Mouse (Mus musculus) lung, postnatal 0 days (tissue): ENCODE measurements at regions not wholly inside any gene's neighbourhood (a gene's known extent, or its start where the extent isn't known, plus 50 kb on each side); places are given as distances from the start of the nearest gene placed in this dataset.

Experiments used
- ATAC-seq: fragments of 200-750 bp; cut with Nextera tagmentation; 2 replicates; pipeline ENCODE4 v1.8.0; 2017; ENCODE audit warnings: moderate library complexity
- DNase-seq: peaks from one replicate; pipeline ENCODE4 v3.0.0-alpha.2; 2016; ENCODE audit warnings: low spot score
- H3K27ac ChIP-seq: fragments of 300-500 bp; sonication (generic); 2 replicates; pipeline ENCODE4 v1.5.1; 2014; ENCODE audit warnings: antibody characterized with exemption, mild to moderate bottlenecking, low read length, mixed read lengths
- H3K27me3 ChIP-seq: fragments of 300-500 bp; sonication (generic); replicated peaks from 2 replicates; pipeline ENCODE4 v1.6.1; 2014; ENCODE audit warnings: low read length, mixed read lengths; ENCODE audit not compliant: insufficient read depth
- H3K36me3 ChIP-seq: fragments of 300-500 bp; sonication (generic); 2 replicates; pipeline ENCODE4 v1.6.1; 2014; ENCODE audit warnings: low read length, mixed read lengths; ENCODE audit not compliant: insufficient read depth
- H3K4me1 ChIP-seq: fragments of 300-500 bp; sonication (generic); 2 replicates; pipeline ENCODE4 v1.6.1; 2014; ENCODE audit warnings: antibody characterized with exemption, low read depth, low read length, mixed read lengths; ENCODE audit not compliant: insufficient read depth
- H3K4me2 ChIP-seq: fragments of 300-500 bp; sonication (generic); replicated peaks from 2 replicates; pipeline ENCODE4 v1.6.1; 2014; ENCODE audit warnings: low read depth, mild to moderate bottlenecking, low read length, moderate library complexity, mixed read lengths
- H3K4me3 ChIP-seq: fragments of 300-500 bp; sonication (generic); 2 replicates; pipeline ENCODE4 v1.5.1; 2014; ENCODE audit warnings: low read depth, low read length
- H3K9ac ChIP-seq: fragments of 300-500 bp; sonication (generic); replicated peaks from 2 replicates; pipeline ENCODE4 v1.6.1; 2014; ENCODE audit warnings: low read depth, mild to moderate bottlenecking
- H3K9me3 ChIP-seq: fragments of 300-500 bp; sonication (generic); 2 replicates; pipeline ENCODE4 v1.6.1; 2016; ENCODE audit warnings: low read length, mixed read lengths
- CTCF ChIP-seq: IDR thresholded peaks from 2 replicates; pipeline ENCODE4 v1.5.1; 2016; ENCODE audit warnings: antibody characterized with exemption, mild to moderate bottlenecking
- EP300 ChIP-seq: IDR thresholded peaks from 2 replicates; pipeline ENCODE4 v1.6.1; 2016; ENCODE audit warnings: antibody characterized with exemption, mild to moderate bottlenecking, control low read depth
- WGBS: fragments of 180-500 bp; shearing (Covaris S2); extraction: QIAGEN DNeasy Blood & Tissue Kit; methylation state at CpG from one replicate; pipeline ENCODE4 v1.1.7; 2014; 5-methylcytosine and 5-hydroxymethylcytosine counted together

- TF ChIP-seq CTCF (peak; percentile 35; the same call in 1 of the 2 replicates), EP300 (no peak)
- no peaks in the 10 kb centered on the region for H3K9me3 ChIP-seq
- no peaks in the 10 kb centered on the region for H3K4me1 ChIP-seq
- 79% methylated on average over 5 of the region's 5 CpGs for WGBS
- H3K36me3 ChIP-seq = no peaks in the 10 kb centered on the region
- no peak overlapping the region for H3K4me3 ChIP-seq
- no peaks in the 10 kb centered on the region for H3K27me3 ChIP-seq
- no peak overlapping the region for H3K9ac ChIP-seq
- DNase-seq = no peak
- ATAC-seq = no peak
- no peak overlapping the region for H3K27ac ChIP-seq
- H3K4me2 ChIP-seq = no peak overlapping the region
Measured at GRCm38 (mm10) chr12:13707747-13708146, 438.8 kb downstream of the Nbas start.

GRCm38 (mm10) chr12:13706510-13706909 is 437.6 kb downstream of the Nbas start:
- Histone ChIP-seq H3K4me1 (no peaks in the 10 kb centered on the region), H3K4me2 (no peak overlapping the region), H3K4me3 (no peak overlapping the region), H3K9ac (no peak overlapping the region), H3K27ac (no peak overlapping the region), H3K36me3 (no peaks in the 10 kb centered on the region), H3K9me3 (no peaks in the 10 kb centered on the region), H3K27me3 (no peaks in the 10 kb centered on the region)
- no peak for TF ChIP-seq EP300
- no peak for TF ChIP-seq CTCF
- 63% methylated on average over 4 of the region's 4 CpGs for WGBS
- no peak for ATAC-seq
- DNase-seq = no peak

DNA sequence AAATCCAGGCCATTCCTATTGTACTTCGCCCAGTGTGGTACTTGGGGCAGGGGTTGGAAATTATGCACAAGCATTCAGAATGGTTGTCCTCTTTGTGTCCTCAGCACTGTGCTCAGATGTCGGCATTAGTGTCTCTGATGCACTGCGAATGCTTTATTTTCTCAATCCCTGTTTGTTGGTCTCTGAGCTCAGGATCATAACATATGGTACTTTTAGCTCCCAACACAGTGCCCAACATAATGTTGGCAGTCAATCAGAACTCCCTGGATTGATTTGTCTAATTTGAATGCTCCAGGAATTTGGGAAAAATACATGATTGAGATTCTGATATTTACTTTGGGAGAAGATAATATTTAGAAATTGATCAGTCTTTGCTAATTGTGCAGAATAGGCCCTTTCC is 434.7 kb downstream of the Nbas start:
- 91% methylated on average over 3 of the region's 3 CpGs for WGBS
- Histone ChIP-seq H3K36me3 (no peaks in the 10 kb centered on the region), H3K4me2 (no peak overlapping the region), H3K27ac (no peak overlapping the region), H3K4me3 (no peak overlapping the region), H3K9me3 (no peaks in the 10 kb centered on the region), H3K4me1 (no peaks in the 10 kb centered on the region), H3K27me3 (no peaks in the 10 kb centered on the region), H3K9ac (no peak overlapping the region)
- DNase-seq (no peak), ATAC-seq (no peak)
- TF ChIP-seq CTCF (no peak), EP300 (no peak)

DNA sequence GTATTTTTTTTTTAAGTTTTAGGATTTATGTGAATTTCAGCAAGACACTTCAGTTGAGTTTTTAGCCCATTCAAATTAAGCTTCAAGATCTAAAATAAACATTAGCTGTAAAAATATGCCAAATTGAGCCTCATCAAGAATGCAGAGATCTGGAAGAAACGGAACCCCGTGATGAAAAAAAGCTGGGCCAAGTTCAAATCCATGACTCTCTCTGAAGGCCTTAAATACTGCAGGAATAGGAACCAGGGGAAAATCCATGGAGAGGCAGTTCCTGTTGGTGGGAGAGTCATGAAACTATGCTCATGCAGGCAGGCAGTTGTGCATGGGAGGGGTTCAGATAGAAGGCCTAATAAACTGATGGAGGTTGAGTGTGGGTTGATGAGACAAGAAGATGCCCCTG is 430.9 kb downstream of the Nbas start:
- WGBS = 38% methylated on average over 2 of the region's 2 CpGs
- ATAC-seq (no peak), DNase-seq (no peak)
- H3K9me3 ChIP-seq = no peaks in the 10 kb centered on the region
- H3K4me2 ChIP-seq = no peak overlapping the region
- no peak overlapping the region for H3K4me3 ChIP-seq
- no peak overlapping the region for H3K9ac ChIP-seq
- no peak for TF ChIP-seq CTCF
- TF ChIP-seq EP300 = no peak
- no peaks in the 10 kb centered on the region for H3K4me1 ChIP-seq
- H3K27ac ChIP-seq = no peak overlapping the region
- H3K36me3 ChIP-seq = no peaks in the 10 kb centered on the region
- no peaks in the 10 kb centered on the region for H3K27me3 ChIP-seq

- DNase-seq = no peak
- TF ChIP-seq EP300 (no peak), CTCF (no peak)
- no peak overlapping the region for H3K27ac ChIP-seq
- no peak for ATAC-seq
- no peaks in the 10 kb centered on the region for H3K36me3 ChIP-seq
- no peaks in the 10 kb centered on the region for H3K9me3 ChIP-seq
- WGBS = 46% methylated on average over 4 of the region's 4 CpGs
- H3K4me3 ChIP-seq = no peak overlapping the region
- H3K4me2 ChIP-seq = no peak overlapping the region
- H3K27me3 ChIP-seq = no peaks in the 10 kb centered on the region
- no peak overlapping the region for H3K9ac ChIP-seq
- H3K4me1 ChIP-seq = no peaks in the 10 kb centered on the region
Measured at GRCm38 (mm10) chr12:13698834-13699233, 429.9 kb downstream of the Nbas start.

GRCm38 (mm10) chr12:13691394-13692165 is 422.6 kb downstream of the Nbas start:
- Histone ChIP-seq H3K27me3 (no peaks in the 10 kb centered on the region), H3K36me3 (no peaks in the 10 kb centered on the region), H3K9ac (no peak overlapping the region), H3K27ac (no peak overlapping the region), H3K4me3 (no peak overlapping the region), H3K4me1 (no peaks in the 10 kb centered on the region), H3K4me2 (no peak overlapping the region), H3K9me3 (no peaks in the 10 kb centered on the region)
- no peak for DNase-seq
- no peak for ATAC-seq
- WGBS = 60% methylated on average over 2 of the region's 2 CpGs
- TF ChIP-seq EP300 = no peak
- TF ChIP-seq CTCF = no peak
